Mouse (Mus musculus) C2C12 (cell line): Measurements from ENCODE around the gene Zfp68.

Source experiments
- CEBPB ChIP-seq: IDR thresholded peaks from one replicate; pipeline ENCODE4 v1.6.1; 2011; ENCODE audit warnings: low read depth, mild to moderate bottlenecking, control low read depth, moderate library complexity
- CTCF ChIP-seq: IDR thresholded peaks from one replicate; pipeline ENCODE4 v1.5.1; 2011; ENCODE audit not compliant: control insufficient read depth, insufficient read depth, insufficient read length
- FOSL1 ChIP-seq: IDR thresholded peaks from one replicate; pipeline ENCODE4 v1.8.0; 2011; ENCODE audit warnings: mild to moderate bottlenecking, low read length; ENCODE audit not compliant: poor library complexity, insufficient read depth, severe bottlenecking
- MAX ChIP-seq: IDR thresholded peaks from one replicate; pipeline ENCODE4 v1.6.1; 2011; ENCODE audit warnings: mild to moderate bottlenecking, control low read depth
- MYOD1 ChIP-seq: IDR thresholded peaks from one replicate; pipeline ENCODE4 v1.6.1; 2011; ENCODE audit warnings: low read depth; ENCODE audit not compliant: control insufficient read depth, insufficient read length
- MYOG ChIP-seq: IDR thresholded peaks from one replicate; pipeline ENCODE4 v1.6.1; 2011; ENCODE audit not compliant: control insufficient read depth, insufficient read length; ENCODE audit errors: extremely low read depth
- USF1 ChIP-seq: IDR thresholded peaks from one replicate; pipeline ENCODE4 v1.6.1; 2011; ENCODE audit warnings: low read depth, mild to moderate bottlenecking, control low read depth, moderate library complexity

DNA sequence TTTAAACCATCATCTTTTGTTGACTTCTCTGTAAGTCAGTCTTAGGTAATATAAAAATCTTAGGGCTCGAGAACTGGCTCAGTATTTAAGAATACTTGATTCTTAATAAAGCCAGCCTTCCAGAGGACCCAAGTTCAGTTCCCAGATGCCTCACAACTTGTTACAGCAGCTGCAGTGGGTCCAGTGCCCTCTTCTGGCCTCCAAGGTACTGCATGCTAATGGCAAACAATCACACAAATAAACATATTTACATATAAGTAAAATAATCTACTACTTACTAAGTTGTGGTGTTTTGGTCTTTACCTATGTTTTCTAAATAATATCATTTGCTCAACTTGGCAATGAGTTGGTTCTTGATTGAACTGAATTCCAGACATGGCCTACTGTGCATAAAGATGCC, 1.2 kb downstream of the Zfp68 start:
- no peak for TF ChIP-seq CTCF
- TF ChIP-seq USF1, result no peak
- no peak for TF ChIP-seq MAX
- TF ChIP-seq FOSL1, result no peak
- no peak for TF ChIP-seq CEBPB
- TF ChIP-seq MYOD1, result no peak
- no peak for TF ChIP-seq MYOG
